26 mouse cellular contexts compared by ENCODE assay signal in genomic region chr19:34920066-34920465, GRCm38 (mm10).
"Had no signal": no experiment of that assay in that cellular context is flagged by ENCODE, and none has a peak within 500 bp of the region (broad histone marks: within the 10 kb centered on the region; RNA-seq: fewer than 3 reads in every experiment).

No protein-coding gene starts in this region.

- H3K9me3 ChIP-seq: heart, embryonic 10.5 days; heart, embryonic 12.5 days; hindbrain, embryonic 10.5 days; hindbrain, embryonic 12.5 days; intestine, embryonic 15.5 days; limb, embryonic 10.5 days; limb, embryonic 12.5 days; liver, embryonic 13.5 days; liver, embryonic 15.5 days had no signal

- DNase-seq: gastrocnemius, adult 2 months; gastrocnemius, postnatal 10 days; gastrocnemius, postnatal 25 days; heart, adult 18-20 months; heart, postnatal 10 days; heart, postnatal 4 days; kidney, postnatal 4 days; liver; liver, embryonic 13.5 days; liver, postnatal 0 days had no signal

- ATAC-seq: hindbrain, embryonic 16.5 days; inflammation-experienced regulatory T-cells, adult 6 months; intestine, embryonic 15.5 days; intestine, postnatal 0 days; liver, postnatal 0 days had no signal

- H3K27me3 ChIP-seq: heart, embryonic 12.5 days; hindbrain, embryonic 12.5 days; intestine, embryonic 15.5 days; limb, embryonic 12.5 days; liver, embryonic 13.5 days; liver, embryonic 15.5 days had no signal

- H3K4me1 ChIP-seq: heart, embryonic 10.5 days; hindbrain, embryonic 12.5 days; intestine, embryonic 15.5 days; limb, embryonic 10.5 days had no signal

- H3K4me2 ChIP-seq: heart, embryonic 12.5 days; hindbrain, embryonic 12.5 days; hindbrain, embryonic 14.5 days; intestine, embryonic 15.5 days; limb, embryonic 12.5 days; liver, embryonic 11.5 days; liver, embryonic 13.5 days; liver, embryonic 15.5 days had no signal

- H3K9ac ChIP-seq: heart, embryonic 12.5 days; hindbrain, embryonic 12.5 days; hindbrain, embryonic 14.5 days; intestine, embryonic 15.5 days; limb, embryonic 12.5 days; liver, embryonic 13.5 days; liver, embryonic 15.5 days; liver, postnatal 0 days had no signal

- H3K4me3 ChIP-seq: gastrocnemius, adult 2 months; heart, embryonic 10.5 days; heart, embryonic 12.5 days; hindbrain, embryonic 10.5 days; hindbrain, embryonic 12.5 days; intestine, embryonic 15.5 days; layer of hippocampus, adult 2 months; left cerebral cortex, adult 2 months; limb, embryonic 10.5 days; limb, embryonic 12.5 days; liver, embryonic 13.5 days; liver, embryonic 15.5 days had no signal

- H3K27ac ChIP-seq: gastrocnemius, adult 2 months; heart, embryonic 10.5 days; hindbrain, embryonic 10.5 days; hindbrain, embryonic 12.5 days; hindbrain, embryonic 14.5 days; intestine, embryonic 15.5 days; kidney, postnatal 0 days; layer of hippocampus, adult 2 months; left cerebral cortex, adult 2 months; limb, embryonic 10.5 days; limb, embryonic 12.5 days; liver, embryonic 13.5 days; liver, embryonic 15.5 days had no signal

- H3K36me3 ChIP-seq: hindbrain, embryonic 12.5 days; intestine, embryonic 15.5 days had no signal
